Mouse (Mus musculus): ENCODE measurements at regions not wholly inside any gene's neighbourhood (a gene's known extent, or its start where the extent isn't known, plus 50 kb on each side); places are given as distances from the start of the nearest gene placed in this dataset.

- no peak for TF ChIP-seq CTCF (IDR thresholded peaks at IDR 0.05; ENCODE audit: borderline replicate concordance, insufficient read depth, low read depth, low read length)
- TF ChIP-seq POLR2A (IDR thresholded peaks at IDR 0.05; ENCODE audit: borderline replicate concordance, insufficient read depth, low read length): no peak
These were observed 126.9 kb downstream of the Sec16b start for GRCm38 (mm10) chr1:157633470-157633869.
